Mouse (Mus musculus): ENCODE data around the gene Polr1d. TPM values are rescaled to one million over a fixed set of nuclear protein-coding genes. Genes with fewer than 3 reads are reported as not detected.

The Polr1d gene
- polyA plus RNA-seq, 1 experiment from 2014 or later: 139 TPM

DNA sequence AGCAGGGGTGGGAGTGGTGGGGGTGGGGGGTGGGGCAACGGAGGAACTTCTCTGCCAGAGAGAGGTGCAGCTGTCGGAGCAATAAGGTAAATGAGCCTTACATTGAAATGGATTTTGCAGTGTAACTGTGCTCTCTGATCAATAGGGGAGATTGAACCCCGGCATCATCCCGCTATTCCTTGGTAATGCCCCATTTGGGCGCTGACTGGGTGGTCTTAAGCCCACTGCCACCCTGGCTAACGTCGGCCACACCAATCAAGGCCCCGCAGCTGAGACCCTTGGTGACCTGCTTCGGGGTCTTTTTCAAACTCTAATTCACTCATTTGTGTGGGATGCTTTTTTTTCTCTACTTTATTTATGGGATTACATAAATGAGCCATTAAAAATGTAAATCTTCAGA lies 47.9 kb downstream of the Polr1d start:
- Histone ChIP-seq H3K4me1 (no peaks in the 10 kb centered on the region), H3K27me3 (no peaks in the 10 kb centered on the region), H3K27ac (replicated peaks) (no peak overlapping the region), H3K9me3 (replicated peaks) (no peaks in the 10 kb centered on the region), H3K9ac (no peak overlapping the region), H3K4me3 (replicated peaks) (no peak overlapping the region), H3K4me2 (replicated peaks) (no peak overlapping the region), H3K36me3 (no peaks in the 10 kb centered on the region)
- WGBS: 64% methylated on average over 9 of the region's 9 CpGs
- ATAC-seq (ENCODE audit: insufficient number of reproducible peaks, low FRiP score, low TSS enrichment, low read depth): no peak

DNA sequence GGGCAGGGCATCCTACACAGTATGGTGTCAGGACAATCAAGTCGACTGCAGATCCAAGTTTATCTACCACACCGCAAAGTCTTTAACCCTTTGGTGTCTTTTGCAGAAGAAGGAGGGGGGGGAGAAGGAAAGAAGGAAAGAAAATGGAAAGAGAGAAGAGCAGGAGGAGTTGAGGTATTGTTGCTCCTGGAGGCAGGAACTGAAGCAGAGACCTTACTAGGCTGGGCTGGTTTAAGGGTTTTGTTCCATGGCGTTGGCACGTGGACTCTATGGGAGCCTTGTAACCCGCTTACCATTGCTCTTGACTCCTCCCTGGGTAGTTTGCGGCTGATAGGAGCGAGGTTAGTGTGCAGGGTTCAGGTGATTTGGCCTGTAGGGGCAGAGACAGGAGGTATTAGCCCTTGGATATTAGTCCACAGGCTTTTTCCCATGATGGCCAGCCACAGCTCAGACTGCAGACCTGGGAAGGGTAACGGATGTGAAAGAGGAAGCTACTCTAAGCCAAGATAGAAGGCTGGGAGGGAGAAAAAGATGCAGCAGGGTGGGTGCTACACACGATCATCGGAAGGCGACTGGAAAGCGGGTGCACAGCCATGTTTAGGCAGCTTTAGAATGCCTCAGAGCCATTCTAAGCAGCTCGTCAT lies 48.8 kb downstream of the Polr1d start:
- no peak overlapping the region for H3K4me3 ChIP-seq (replicated peaks)
- no peak overlapping the region for H3K4me2 ChIP-seq (replicated peaks)
- no peaks in the 10 kb centered on the region for H3K4me1 ChIP-seq
- no peak overlapping the region for H3K9ac ChIP-seq
- H3K27me3 ChIP-seq: no peaks in the 10 kb centered on the region
- no peaks in the 10 kb centered on the region for H3K36me3 ChIP-seq
- ATAC-seq (ENCODE audit: insufficient number of reproducible peaks, low FRiP score, low TSS enrichment, low read depth): no peak
- WGBS: 92% methylated on average over 13 of the region's 13 CpGs
- H3K9me3 ChIP-seq (replicated peaks): no peaks in the 10 kb centered on the region
- no peak overlapping the region for H3K27ac ChIP-seq (replicated peaks)

DNA sequence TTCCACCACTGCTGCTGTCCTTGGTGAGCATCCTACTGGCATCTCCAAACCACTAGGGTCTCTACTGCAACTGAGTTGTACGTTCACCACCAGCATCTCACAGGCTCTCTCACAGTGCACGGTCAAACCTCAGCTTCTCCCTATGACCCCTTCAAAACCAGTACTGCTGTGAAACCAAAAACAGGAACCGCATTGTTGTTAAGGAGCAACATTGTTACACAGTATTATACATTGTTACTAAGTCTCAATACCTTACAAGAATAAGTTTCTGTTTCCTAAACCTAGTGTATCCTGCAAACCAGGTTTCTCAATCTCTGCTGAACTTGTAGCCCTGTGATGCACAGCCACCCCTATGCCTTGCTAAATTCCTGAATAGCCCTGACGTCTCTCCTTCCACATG lies 51.0 kb downstream of the Polr1d start:
- no peak overlapping the region for H3K27ac ChIP-seq (replicated peaks)
- H3K4me3 ChIP-seq (replicated peaks): no peak overlapping the region
- 75% methylated on average over 4 of the region's 4 CpGs for WGBS
- no peak for ATAC-seq (ENCODE audit: insufficient number of reproducible peaks, low FRiP score, low TSS enrichment, low read depth)
- H3K4me2 ChIP-seq (replicated peaks): no peak overlapping the region
- no peak overlapping the region for H3K9ac ChIP-seq
- H3K9me3 ChIP-seq (replicated peaks): no peaks in the 10 kb centered on the region
- H3K4me1 ChIP-seq: no peaks in the 10 kb centered on the region
- H3K36me3 ChIP-seq: no peaks in the 10 kb centered on the region
- no peaks in the 10 kb centered on the region for H3K27me3 ChIP-seq

DNA sequence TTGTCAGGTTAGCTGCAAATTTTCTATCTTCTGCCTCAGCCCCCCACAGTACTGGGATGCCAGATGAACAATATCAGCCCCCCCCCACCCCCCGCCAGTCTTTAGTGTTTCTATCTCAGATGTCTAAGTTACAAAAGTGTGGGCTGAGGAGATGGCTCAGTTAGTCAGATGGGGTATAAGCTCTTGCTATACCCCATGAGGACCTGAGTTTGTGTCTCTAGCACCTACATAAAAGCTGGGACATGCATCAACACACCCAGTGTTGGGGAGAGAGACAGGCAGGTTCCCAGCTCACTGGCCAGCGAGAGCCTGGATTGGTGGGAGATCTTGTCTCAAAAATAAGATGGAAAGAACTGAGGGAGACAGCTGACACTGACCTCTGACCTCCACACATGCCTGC lies 52.6 kb downstream of the Polr1d start:
- Histone ChIP-seq H3K4me2 (replicated peaks) (no peak overlapping the region), H3K4me1 (0 out of 2 replicates have a peak, but pooled peaks cover 6% of the 10 kb centered on the region), H3K9me3 (replicated peaks) (no peaks in the 10 kb centered on the region), H3K27ac (replicated peaks) (no peak overlapping the region), H3K9ac (no peak overlapping the region), H3K36me3 (no peaks in the 10 kb centered on the region), H3K27me3 (no peaks in the 10 kb centered on the region), H3K4me3 (replicated peaks) (no peak overlapping the region)
- no peak for ATAC-seq (ENCODE audit: insufficient number of reproducible peaks, low FRiP score, low TSS enrichment, low read depth)
- 72% methylated on average over 2 of the region's 2 CpGs for WGBS

DNA sequence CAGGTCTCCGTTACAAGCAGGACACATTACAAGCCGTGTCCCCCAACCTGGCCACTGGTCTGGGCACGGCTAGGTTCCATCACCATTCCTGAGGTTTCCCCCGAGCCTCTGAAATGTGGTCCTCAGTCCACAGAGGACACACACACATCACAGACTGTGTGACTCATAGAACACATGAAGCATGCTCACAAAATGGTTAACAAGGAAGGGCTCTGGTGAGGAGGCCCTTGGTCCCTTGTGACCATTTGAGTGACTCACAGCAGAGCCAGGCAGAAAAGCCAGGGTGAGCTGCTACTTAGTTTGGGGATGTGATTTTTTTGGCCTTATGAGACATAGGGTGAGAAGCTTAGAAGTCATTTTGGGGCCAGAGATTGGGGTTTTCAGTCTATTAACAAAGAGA lies 55.1 kb downstream of the Polr1d start:
- 83% methylated on average over 4 of the region's 4 CpGs for WGBS
- Histone ChIP-seq H3K36me3 (no peaks in the 10 kb centered on the region), H3K27me3 (no peaks in the 10 kb centered on the region), H3K4me1 (0 out of 2 replicates have a peak, but pooled peaks cover 6% of the 10 kb centered on the region), H3K4me2 (replicated peaks) (no peak overlapping the region), H3K4me3 (replicated peaks) (no peak overlapping the region), H3K9ac (no peak overlapping the region), H3K9me3 (replicated peaks) (no peaks in the 10 kb centered on the region), H3K27ac (replicated peaks) (no peak overlapping the region)
- ATAC-seq (ENCODE audit: insufficient number of reproducible peaks, low FRiP score, low TSS enrichment, low read depth): no peak

DNA sequence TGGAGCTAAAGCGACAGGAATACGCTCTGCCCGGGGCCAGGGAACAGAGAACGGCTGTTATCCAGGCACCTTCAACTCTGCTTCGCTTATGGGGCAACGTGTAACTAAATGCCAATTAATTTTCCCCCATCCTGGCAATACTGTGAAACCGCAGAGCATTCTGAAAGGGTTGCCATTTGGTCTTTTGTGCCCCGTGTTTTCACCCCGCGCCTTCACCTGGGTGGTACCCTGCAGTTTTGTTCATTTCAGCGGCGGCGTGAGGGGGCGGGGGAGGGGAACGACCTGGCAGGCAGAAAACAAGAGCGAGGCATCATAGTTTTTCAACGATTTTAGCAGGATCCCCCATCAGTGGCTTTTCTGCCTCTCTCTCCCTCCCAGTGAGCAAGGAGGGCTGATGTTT lies 56.8 kb downstream of the Polr1d start:
- no peak for ATAC-seq (ENCODE audit: insufficient number of reproducible peaks, low FRiP score, low TSS enrichment, low read depth)
- no peaks in the 10 kb centered on the region for H3K9me3 ChIP-seq (replicated peaks)
- no peak overlapping the region for H3K9ac ChIP-seq
- 5% methylated on average over 17 of the region's 17 CpGs for WGBS
- no peaks in the 10 kb centered on the region for H3K27me3 ChIP-seq
- H3K4me1 ChIP-seq: 0 out of 2 replicates have a peak, but pooled peaks cover 6% of the 10 kb centered on the region
- no peaks in the 10 kb centered on the region for H3K36me3 ChIP-seq
- H3K4me3 ChIP-seq (replicated peaks): peak overlapping the region; percentile 29
- H3K4me2 ChIP-seq (replicated peaks): peak overlapping the region; percentile 49
- H3K27ac ChIP-seq (replicated peaks): no peak overlapping the region

DNA sequence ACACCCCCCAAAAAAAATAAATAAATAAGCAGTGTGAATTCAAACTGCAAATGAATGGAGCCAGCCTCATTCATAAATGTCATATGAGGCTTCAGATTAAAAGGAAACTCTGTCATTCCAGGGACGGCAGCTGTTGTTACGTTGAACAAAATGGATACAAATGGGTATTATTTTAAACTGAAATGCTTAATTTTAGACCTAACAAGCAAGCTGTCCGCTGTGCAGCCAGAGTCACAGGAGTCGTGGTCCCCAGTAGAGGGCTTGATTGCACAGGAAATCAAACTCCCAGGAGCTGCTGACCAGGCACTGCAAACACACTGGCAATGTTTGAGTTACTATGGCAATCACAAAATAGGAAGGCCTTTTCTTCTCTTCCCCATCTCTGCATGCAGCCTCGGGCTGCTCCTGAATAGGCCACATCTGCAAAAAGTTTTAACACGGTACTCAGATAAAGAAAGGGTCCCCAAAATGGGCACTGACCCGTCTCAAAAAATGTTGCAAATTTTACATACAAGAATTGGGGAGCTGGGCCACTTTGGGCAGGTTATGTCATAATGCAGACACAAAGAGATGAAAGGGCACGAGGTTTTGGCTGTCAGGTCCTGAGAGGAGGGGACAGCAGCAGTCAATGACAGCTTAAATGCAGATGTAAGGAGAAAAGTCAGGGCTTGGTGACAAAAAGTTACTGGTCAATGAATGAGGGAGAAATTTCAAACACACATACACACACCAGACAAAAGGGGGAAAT lies 57.7 kb downstream of the Polr1d start:
- H3K4me3 ChIP-seq (replicated peaks): no peak overlapping the region
- WGBS: 28% methylated on average over 8 of the region's 8 CpGs
- H3K36me3 ChIP-seq: no peaks in the 10 kb centered on the region
- no peak overlapping the region for H3K4me2 ChIP-seq (replicated peaks)
- H3K27me3 ChIP-seq: no peaks in the 10 kb centered on the region
- 0 out of 2 replicates have a peak, but pooled peaks cover 6% of the 10 kb centered on the region for H3K4me1 ChIP-seq
- no peak overlapping the region for H3K27ac ChIP-seq (replicated peaks)
- no peak overlapping the region for H3K9ac ChIP-seq
- no peaks in the 10 kb centered on the region for H3K9me3 ChIP-seq (replicated peaks)
- ATAC-seq (ENCODE audit: insufficient number of reproducible peaks, low FRiP score, low TSS enrichment, low read depth): no peak

DNA sequence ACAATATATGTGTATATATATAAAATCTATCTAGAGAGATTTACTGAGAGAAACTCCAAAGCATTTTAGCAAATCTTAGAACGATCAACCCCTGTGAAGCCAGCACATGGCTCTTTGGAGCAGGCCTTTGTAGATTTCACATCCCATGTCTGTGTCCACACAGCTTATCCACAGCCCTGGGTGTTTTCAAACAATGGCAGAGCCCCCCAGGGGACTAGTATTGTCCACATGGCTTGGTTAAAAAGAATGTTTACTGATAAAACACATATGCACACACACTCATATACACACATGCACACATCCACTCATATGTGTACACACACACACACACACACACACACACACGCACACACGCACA lies 58.2 kb downstream of the Polr1d start:
- H3K9me3 ChIP-seq (replicated peaks): no peaks in the 10 kb centered on the region
- ATAC-seq (ENCODE audit: insufficient number of reproducible peaks, low FRiP score, low TSS enrichment, low read depth): no peak

DNA sequence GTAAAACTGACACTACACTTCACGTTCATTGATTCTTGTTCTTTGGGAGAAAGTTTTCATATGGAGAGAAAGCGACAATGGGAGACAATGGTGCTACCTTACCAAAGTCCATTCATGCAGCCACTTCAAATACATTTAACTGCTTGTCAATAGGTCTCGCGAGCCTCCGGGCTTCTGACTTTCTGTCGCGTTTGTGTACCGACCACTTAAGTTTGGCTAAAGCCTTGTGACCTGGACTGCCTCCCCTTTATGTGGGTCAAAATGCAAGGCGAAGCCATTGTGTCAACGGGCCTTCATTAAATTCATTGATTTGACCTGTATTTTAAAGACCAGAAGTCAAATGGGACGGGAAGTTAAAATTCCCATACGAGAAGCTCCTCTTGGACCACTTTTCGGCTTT lies 59.1 kb downstream of the Polr1d start:
- 62% methylated on average over 13 of the region's 13 CpGs for WGBS
- Histone ChIP-seq H3K4me2 (replicated peaks) (no peak overlapping the region), H3K4me3 (replicated peaks) (no peak overlapping the region), H3K9ac (no peak overlapping the region), H3K36me3 (no peaks in the 10 kb centered on the region), H3K4me1 (0 out of 2 replicates have a peak, but pooled peaks cover 6% of the 10 kb centered on the region), H3K27ac (replicated peaks) (no peak overlapping the region), H3K27me3 (no peaks in the 10 kb centered on the region), H3K9me3 (replicated peaks) (no peaks in the 10 kb centered on the region)
- no peak for ATAC-seq (ENCODE audit: insufficient number of reproducible peaks, low FRiP score, low TSS enrichment, low read depth)

More for the DNA sequence above, 58.2 kb downstream of the Polr1d start:
- Histone ChIP-seq H3K9ac (no peak overlapping the region), H3K27me3 (no peaks in the 10 kb centered on the region), H3K27ac (replicated peaks) (no peak overlapping the region), H3K4me3 (replicated peaks) (no peak overlapping the region), H3K4me2 (replicated peaks) (no peak overlapping the region), H3K36me3 (no peaks in the 10 kb centered on the region), H3K4me1 (0 out of 2 replicates have a peak, but pooled peaks cover 6% of the 10 kb centered on the region)
- 88% methylated on average over 3 of the region's 3 CpGs for WGBS

DNA sequence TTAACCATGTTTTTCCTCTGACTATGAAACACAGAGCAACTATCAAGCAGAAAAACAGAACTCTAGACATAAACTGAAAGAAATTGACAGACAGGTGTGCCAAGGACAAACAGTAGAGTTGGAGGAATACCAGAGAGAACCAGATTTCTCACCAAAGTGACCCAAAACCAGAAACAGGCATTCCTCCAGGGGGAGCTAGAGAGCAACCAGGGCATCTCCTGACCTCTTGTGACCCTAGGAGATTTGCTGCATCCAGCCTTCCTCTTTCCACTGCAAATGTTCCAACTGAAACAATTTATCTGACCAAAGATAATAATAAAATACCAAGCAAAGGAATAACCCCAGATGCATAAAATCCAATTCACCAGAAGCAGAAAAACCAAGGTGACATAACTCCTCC lies 70.5 kb downstream of the Polr1d start:
- Histone ChIP-seq H3K27me3 (no peaks in the 10 kb centered on the region), H3K4me3 (replicated peaks) (no peak overlapping the region), H3K9me3 (replicated peaks) (no peaks in the 10 kb centered on the region), H3K4me1 (no peaks in the 10 kb centered on the region), H3K9ac (no peak overlapping the region), H3K36me3 (no peaks in the 10 kb centered on the region), H3K4me2 (replicated peaks) (no peak overlapping the region), H3K27ac (replicated peaks) (no peak overlapping the region)
- ATAC-seq (ENCODE audit: insufficient number of reproducible peaks, low FRiP score, low TSS enrichment, low read depth): no peak

DNA sequence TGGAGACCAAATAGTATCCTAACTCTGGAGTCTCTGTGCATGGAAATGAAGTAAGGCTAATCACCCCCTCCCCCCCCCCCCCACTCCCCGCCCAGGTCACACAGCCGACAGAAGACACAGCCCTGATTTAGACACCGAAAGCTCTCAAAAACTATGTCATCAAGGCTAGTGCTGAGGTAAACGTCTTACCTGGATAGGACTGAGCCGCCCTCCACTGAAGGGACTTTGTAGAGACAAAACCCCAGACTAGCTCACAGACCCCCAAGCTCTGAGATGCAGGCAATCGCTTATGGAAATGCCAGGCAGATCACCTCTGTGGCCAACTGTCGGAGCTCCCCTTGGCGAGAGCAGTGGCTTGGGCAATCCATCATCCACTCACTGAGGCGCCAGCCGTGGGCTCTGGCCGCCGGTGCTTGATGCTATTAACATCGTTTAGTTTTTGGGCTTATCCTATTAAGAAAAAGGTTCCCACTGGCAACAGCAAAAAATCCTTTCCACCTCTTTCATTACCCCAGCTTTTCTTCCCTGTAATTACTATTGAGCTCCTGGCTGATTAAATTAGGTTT lies 78.0 kb downstream of the Polr1d start:
- H3K4me1 ChIP-seq: peaks cover 8% of the 10 kb centered on the region; the same call in 1 of the 2 replicates
- H3K4me2 ChIP-seq (replicated peaks): no peak overlapping the region
- no peak overlapping the region for H3K9ac ChIP-seq
- no peaks in the 10 kb centered on the region for H3K9me3 ChIP-seq (replicated peaks)
- no peak for ATAC-seq (ENCODE audit: insufficient number of reproducible peaks, low FRiP score, low TSS enrichment, low read depth)
- H3K36me3 ChIP-seq: no peaks in the 10 kb centered on the region
- H3K27ac ChIP-seq (replicated peaks): no peak overlapping the region
- H3K27me3 ChIP-seq: 0 out of 2 replicates have a peak, but pooled peaks cover 2% of the 10 kb centered on the region
- 20% methylated on average over 13 of the region's 13 CpGs for WGBS
- no peak overlapping the region for H3K4me3 ChIP-seq (replicated peaks)

Data from embryonic facial prominence, embryonic 15.5 days (tissue).